Mouse (Mus musculus) mammary gland, adult 2 months (tissue): ENCODE results near the gene Dbil5. TPM values are rescaled to one million over a fixed set of nuclear protein-coding genes. Genes with fewer than 3 reads are reported as not detected.

Experiments
- polyA plus RNA-seq: library from polyadenylated mRNA; depleted of rRNA; stranded (reverse); fragments of >200 nt; gene quantifications from 2 replicates; pipeline ENCODE4 v1.2.3, GENCODE M21; 2012; ENCODE audit warnings: low replicate concordance; rRNA removed

The Dbil5 gene
- 0.38 and 0.68 TPM in 2 replicates for polyA plus RNA-seq

GRCm38 (mm10) chr11:76217390-76217800 is at the start of gene Dbil5, which contains the start of gene Gemin4:
Dbil5 (plus strand) TSS chr11:76217608.
Gemin4 (minus strand) TSS chr11:76217664.

DNA sequence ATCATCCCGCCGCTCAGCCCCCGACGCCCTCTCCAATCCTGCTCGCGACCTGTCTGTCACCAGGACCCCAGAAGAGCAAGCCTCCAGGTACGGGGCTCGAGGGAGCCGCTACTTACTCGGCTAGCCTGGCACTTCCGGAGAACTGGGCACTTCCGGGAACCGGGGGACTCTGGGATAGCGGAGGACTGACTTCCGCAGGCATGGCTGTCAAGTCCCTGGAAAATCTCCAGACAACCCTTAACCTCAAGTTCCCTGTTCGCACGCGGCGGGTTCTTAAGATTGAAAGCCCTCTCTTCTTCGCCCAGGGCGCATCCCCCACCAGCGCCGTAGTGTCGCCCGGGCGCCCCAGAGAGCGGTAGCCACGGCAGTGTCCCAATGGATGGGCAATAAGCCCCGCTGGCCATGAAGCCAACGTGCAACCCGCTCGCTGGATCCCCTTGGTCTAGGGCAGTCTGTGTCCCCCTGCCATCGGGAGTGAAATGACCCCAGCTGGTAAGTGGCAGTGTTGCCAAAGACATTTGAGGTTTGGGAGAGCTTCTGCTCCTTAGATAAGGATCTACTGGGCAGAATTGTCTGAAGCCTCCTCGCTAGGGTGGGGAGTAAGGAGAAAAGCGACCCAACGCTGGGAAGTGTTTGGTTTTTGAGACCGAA is 37.8 kb upstream of the Dbil5 start, which contains the start of the genes Vps53 and Fam57a:
Gene Vps53, minus strand, starts transcription at position 153 of the 651 bp plus-strand sequence.
Gene Fam57a, plus strand, starts transcription at position 177 of the 651 bp plus-strand sequence.

DNA sequence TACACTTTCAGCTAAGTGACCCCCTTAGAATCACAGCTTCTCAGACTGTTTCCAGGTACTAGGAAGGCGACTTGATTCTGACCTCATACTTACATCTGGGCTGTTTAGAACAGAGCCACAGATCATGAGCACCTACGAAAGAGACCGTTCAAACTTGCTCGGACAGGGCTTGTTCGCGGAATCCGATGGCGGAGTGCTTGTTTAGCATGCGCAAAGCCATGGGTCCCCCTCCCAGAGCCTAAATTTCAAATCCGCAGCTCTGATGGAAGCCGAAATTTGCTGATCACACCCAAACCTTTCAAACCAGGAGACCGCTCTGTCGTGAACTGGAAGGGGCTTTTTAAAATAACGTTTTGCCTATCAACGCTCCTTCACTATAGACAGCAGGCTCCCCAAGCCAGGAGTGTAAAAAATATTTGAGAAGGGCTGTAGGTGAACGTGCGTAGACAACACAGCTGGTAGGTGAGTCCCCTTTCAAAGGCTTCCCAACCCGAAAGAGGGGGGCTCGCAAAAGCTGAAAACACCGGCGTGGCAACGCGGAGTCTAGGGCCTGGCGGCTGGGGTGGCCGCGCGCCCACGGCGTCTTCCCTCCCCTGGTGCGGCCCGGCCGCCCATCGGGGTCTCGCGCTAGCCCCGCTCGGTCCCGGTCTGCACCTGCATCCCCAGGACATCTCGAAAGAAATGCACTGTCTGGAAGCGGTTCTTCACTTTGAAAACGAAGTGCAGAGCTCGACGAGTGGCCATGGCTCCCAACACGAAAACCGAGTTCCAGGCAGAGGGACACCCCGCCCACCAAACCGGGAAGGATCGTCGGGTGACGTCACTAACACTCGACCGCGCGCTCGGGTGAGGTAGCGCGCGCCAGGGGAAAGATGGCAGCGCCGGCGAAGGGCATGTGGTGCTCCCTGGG is 25.7 kb downstream of the Dbil5 start, which contains the start of the genes Mrm3 and Glod4:
Gene Mrm3, plus strand, starts transcription at position 815 of the 910 bp plus-strand sequence.
Gene Glod4, minus strand, starts transcription at position 825 of the 910 bp plus-strand sequence.

Other genes with a start within 250 kb of the Dbil5 start
- gene 1700016K19Rik, start 217.7 kb upstream of the Dbil5 start, polyA plus RNA-seq, result 0.30 TPM in 1 of 2 replicates, not detected in the other
- 36.8 and 53.5 TPM in 2 replicates for gene Rflnb, start 189.8 kb upstream of the Dbil5 start, polyA plus RNA-seq
- 17.6 and 30.0 TPM in 2 replicates for gene Vps53, start 38.0 kb upstream of the Dbil5 start, polyA plus RNA-seq
- gene Fam57a, start 37.9 kb upstream of the Dbil5 start, polyA plus RNA-seq, result 14.1 and 17.0 TPM in 2 replicates
- gene Gemin4, start 56 bp downstream of the Dbil5 start, polyA plus RNA-seq, result 7.5 and 9.5 TPM in 2 replicates
- 6.5 and 8.0 TPM in 2 replicates for gene Mrm3, start 26.1 kb downstream of the Dbil5 start, polyA plus RNA-seq
- gene Glod4, start 26.1 kb downstream of the Dbil5 start, polyA plus RNA-seq, result 4.1 and 9.6 TPM in 2 replicates
- 21.6 and 24.9 TPM in 2 replicates for gene Nxn, start 181.5 kb downstream of the Dbil5 start, polyA plus RNA-seq
- gene Timm22, start 189.3 kb downstream of the Dbil5 start, polyA plus RNA-seq, result 6.8 and 12.5 TPM in 2 replicates